In genomic region chr2:132636534-132636933, GRCm38 (mm10) we compare ENCODE assay signal across 24 mouse cellular contexts.
"Had no signal": no experiment of that assay in that cellular context is flagged by ENCODE, and none has a peak within 500 bp of the region (broad histone marks: within the 10 kb centered on the region; RNA-seq: fewer than 3 reads in every experiment).

No protein-coding gene starts in this region.

- H3K27ac ChIP-seq: embryonic facial prominence, embryonic 10.5 days; embryonic facial prominence, embryonic 12.5 days; embryonic facial prominence, embryonic 13.5 days; embryonic facial prominence, embryonic 15.5 days; forebrain, embryonic 10.5 days; forebrain, embryonic 12.5 days; forebrain, embryonic 13.5 days; forebrain, embryonic 15.5 days; gastrocnemius, adult 2 months; heart, adult 2 months; heart, embryonic 10.5 days had no signal

- H3K36me3 ChIP-seq: embryonic facial prominence, embryonic 10.5 days; embryonic facial prominence, embryonic 12.5 days; embryonic facial prominence, embryonic 13.5 days; embryonic facial prominence, embryonic 15.5 days; forebrain, embryonic 10.5 days; forebrain, embryonic 12.5 days; forebrain, embryonic 15.5 days; heart, embryonic 10.5 days had no signal

- H3K27me3 ChIP-seq: embryonic facial prominence, embryonic 12.5 days; embryonic facial prominence, embryonic 13.5 days; embryonic facial prominence, embryonic 15.5 days; forebrain, embryonic 12.5 days; forebrain, embryonic 13.5 days; forebrain, embryonic 15.5 days had no signal

- H3K9me3 ChIP-seq: embryonic facial prominence, embryonic 10.5 days; embryonic facial prominence, embryonic 12.5 days; embryonic facial prominence, embryonic 13.5 days; embryonic facial prominence, embryonic 15.5 days; forebrain, embryonic 10.5 days; forebrain, embryonic 12.5 days; forebrain, embryonic 13.5 days; forebrain, embryonic 15.5 days; heart, embryonic 10.5 days had no signal

- H3K4me1 ChIP-seq: embryonic facial prominence, embryonic 10.5 days; embryonic facial prominence, embryonic 12.5 days; embryonic facial prominence, embryonic 13.5 days; embryonic facial prominence, embryonic 15.5 days; forebrain, embryonic 10.5 days; forebrain, embryonic 12.5 days; forebrain, embryonic 13.5 days; forebrain, embryonic 15.5 days had no signal

- DNase-seq: cerebellum, adult 9-11 months; cerebellum, postnatal 10 days; cerebellum, postnatal 14 days; cerebellum, postnatal 25 days; cerebellum, postnatal 36 days; embryo, embryonic 11 days; forebrain, postnatal 0 days; gastrocnemius, adult 2 months; gastrocnemius, postnatal 10 days; gastrocnemius, postnatal 25 days; gastrocnemius, postnatal 36 days; heart, adult 18-20 months; heart, adult 2 months had no signal

- ATAC-seq: forebrain, embryonic 13.5 days; forebrain, embryonic 14.5 days; forebrain, embryonic 15.5 days; forebrain, embryonic 16.5 days; forebrain, postnatal 0 days had no signal

- H3K9ac ChIP-seq: embryonic facial prominence, embryonic 12.5 days; embryonic facial prominence, embryonic 13.5 days; embryonic facial prominence, embryonic 15.5 days; forebrain, embryonic 12.5 days; forebrain, embryonic 13.5 days; forebrain, embryonic 15.5 days; forebrain, postnatal 0 days had no signal

- H3K4me3 ChIP-seq: embryonic facial prominence, embryonic 10.5 days; embryonic facial prominence, embryonic 12.5 days; embryonic facial prominence, embryonic 13.5 days; embryonic facial prominence, embryonic 15.5 days; forebrain, embryonic 10.5 days; forebrain, embryonic 12.5 days; forebrain, embryonic 13.5 days; forebrain, embryonic 15.5 days; gastrocnemius, adult 2 months; heart, adult 2 months; heart, embryonic 10.5 days had no signal

- H3K4me2 ChIP-seq: embryonic facial prominence, embryonic 12.5 days; embryonic facial prominence, embryonic 13.5 days; embryonic facial prominence, embryonic 15.5 days; forebrain, embryonic 12.5 days; forebrain, embryonic 13.5 days; forebrain, embryonic 15.5 days had no signal
